12 mouse cellular contexts compared by ENCODE assay signal in the genomic region with DNA sequence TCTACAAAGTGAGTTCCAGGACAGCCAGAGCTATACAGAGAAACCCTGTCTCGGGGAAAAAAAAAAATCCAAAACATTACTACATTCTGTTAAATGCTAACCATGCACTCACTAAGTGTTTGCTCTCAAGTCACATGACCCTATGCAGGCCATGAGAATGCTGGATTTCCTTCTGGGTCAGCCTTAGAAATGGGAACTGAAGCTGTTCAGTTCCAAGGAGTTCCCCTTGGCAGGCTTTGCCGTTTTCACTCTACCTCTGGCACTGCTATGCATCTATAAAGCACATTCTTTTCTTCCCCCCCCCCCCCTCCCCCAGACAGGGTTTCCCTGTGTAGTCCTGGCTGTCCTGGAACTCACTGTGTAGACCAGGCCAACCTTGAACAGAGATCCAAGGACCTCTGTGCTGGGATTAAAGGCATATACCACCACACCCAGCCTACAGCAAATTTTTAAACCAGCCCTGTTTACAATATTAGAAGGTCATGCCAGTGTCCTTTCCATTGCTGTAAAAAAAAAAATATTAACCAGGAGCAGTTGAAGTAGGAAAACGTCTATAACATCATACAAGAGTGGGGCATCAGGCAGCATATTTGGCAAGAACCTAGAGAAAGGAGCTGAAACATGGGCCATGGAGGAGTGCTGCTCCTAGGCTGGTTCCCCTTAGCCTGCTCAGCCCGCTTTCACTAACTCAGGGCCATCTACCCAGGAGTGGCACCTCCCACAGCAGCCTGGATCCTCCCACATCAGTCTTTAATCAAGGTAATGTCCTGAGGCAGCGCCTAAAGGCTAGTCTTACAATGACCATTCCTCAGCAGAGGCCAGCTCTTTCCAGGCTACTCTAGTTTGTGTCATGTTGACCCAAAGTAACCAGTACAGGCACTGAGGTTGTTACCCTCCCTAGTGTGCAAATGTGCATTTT. TPM values are rescaled to one million over a fixed set of nuclear protein-coding genes. Genes with fewer than 3 reads are reported as not detected.
DNase-seq lines count a peak whose midpoint lies in the region; ATAC-seq and TF ChIP-seq lines count a peak whose summit lies in the region.
"Had no signal": no experiment of that assay in that cellular context is flagged by ENCODE, and none has a peak within 500 bp of the region (broad histone marks: within the 10 kb centered on the region; RNA-seq: fewer than 3 reads in every experiment).

No protein-coding gene starts in this region.

- no peaks in the 10 kb centered on the region for H3K27me3 ChIP-seq in forebrain, embryonic 14.5 days (replicated peaks; ENCODE audit: control insufficient read depth, insufficient read depth, low read length)
- no peaks in the 10 kb centered on the region for H3K27me3 ChIP-seq in embryonic facial prominence, embryonic 10.5 days (replicated peaks; ENCODE audit: low read depth, poor library complexity, severe bottlenecking)
- H3K27me3 ChIP-seq: lung, embryonic 15.5 days had no signal

- no peak overlapping the region for H3K4me3 ChIP-seq in lung, adult 2 months (replicated peaks; ENCODE audit: extremely low read depth, low read depth, low read length)
- no peak overlapping the region for H3K4me3 ChIP-seq in forebrain, embryonic 14.5 days (ENCODE audit: low read depth, low read length)
- no peak overlapping the region for H3K4me3 ChIP-seq in embryonic facial prominence, embryonic 10.5 days
- H3K4me3 ChIP-seq: lung, embryonic 15.5 days had no signal

- no peaks in the 10 kb centered on the region for H3K9me3 ChIP-seq in forebrain, embryonic 14.5 days (replicated peaks; ENCODE audit: control insufficient read depth, low read length)
- no peaks in the 10 kb centered on the region for H3K9me3 ChIP-seq in embryonic facial prominence, embryonic 10.5 days
- H3K9me3 ChIP-seq: lung, embryonic 15.5 days had no signal

- no peak for TF ChIP-seq POLR2A in lung, adult 2 months (IDR thresholded peaks at IDR 0.05; ENCODE audit: borderline replicate concordance, extremely low read depth, low read depth, low read length)

- no peak for TF ChIP-seq CTCF in lung, adult 2 months (IDR thresholded peaks at IDR 0.05; ENCODE audit: insufficient read depth, low read length)

- peaks cover 38% of the 10 kb centered on the region for H3K36me3 ChIP-seq in forebrain, embryonic 14.5 days (ENCODE audit: control insufficient read depth, insufficient read depth, low read length)
- H3K36me3 ChIP-seq in embryonic facial prominence, embryonic 10.5 days (replicated peaks), result peaks cover 32% of the 10 kb centered on the region
- H3K36me3 ChIP-seq: lung, embryonic 15.5 days had no signal

- H3K4me2 ChIP-seq in forebrain, embryonic 14.5 days (ENCODE audit: low read length), result no peak overlapping the region
- H3K4me2 ChIP-seq: lung, embryonic 15.5 days had no signal

- no peaks in the 10 kb centered on the region for H3K4me1 ChIP-seq in lung, adult 2 months (ENCODE audit: control insufficient read depth, insufficient read depth, low read length)
- H3K4me1 ChIP-seq in forebrain, embryonic 14.5 days (ENCODE audit: control insufficient read depth, insufficient read depth, low read length), result no peaks in the 10 kb centered on the region
- H3K4me1 ChIP-seq in embryonic facial prominence, embryonic 10.5 days, result no peaks in the 10 kb centered on the region; the same call in 1 of the 2 replicates
- H3K4me1 ChIP-seq: lung, embryonic 15.5 days had no signal

- no peak overlapping the region for H3K9ac ChIP-seq in forebrain, embryonic 14.5 days (ENCODE audit: low read length)
- H3K9ac ChIP-seq: lung, embryonic 15.5 days had no signal

- 63% methylated on average over 5 of the region's 5 CpGs for WGBS in lung, adult 2 months
- WGBS in forebrain, embryonic 14.5 days, result 79% methylated on average over 5 of the region's 5 CpGs
- 82% methylated on average over 5 of the region's 5 CpGs for WGBS in embryonic facial prominence, embryonic 10.5 days

- no peak for ATAC-seq in forebrain, embryonic 14.5 days

- H3K27ac ChIP-seq in forebrain, embryonic 14.5 days (ENCODE audit: low read depth, low read length), result no peak overlapping the region
- H3K27ac ChIP-seq in embryonic facial prominence, embryonic 10.5 days (replicated peaks), result no peak overlapping the region
- H3K27ac ChIP-seq: lung, embryonic 15.5 days had no signal

- peak; percentile 11 to 29 for DNase-seq in lung, adult 18-20 months
- DNase-seq in lung, adult 2 months, result no peak
- peak; percentile 47 for DNase-seq in kidney, adult 18-20 months
- peak; percentile 34 for DNase-seq in kidney, postnatal 10 days
- DNase-seq in lung, postnatal 36 days, result peak; percentile 56
- no peak for DNase-seq in forebrain, embryonic 14.5 days (ENCODE audit: low spot score)
- DNase-seq in testis, postnatal 14 days (ENCODE audit: low spot score), result no peak
- DNase-seq in embryonic facial prominence, embryonic 10.5 days (ENCODE audit: low spot score), result no peak
- DNase-seq: cerebellum, adult 11-12 months; heart, postnatal 14 days; spleen, adult 18-20 months had no signal

RNA-seq across cellular contexts. Expression of a gene that starts 31.0 kb away (rescaled TPM):
- 4.1 and 4.6 TPM in 2 replicates for polyA plus RNA-seq in lung, adult 2 months (2012; rRNA removed)
- 155 and 210 TPM in 2 replicates for polyA plus RNA-seq in forebrain, embryonic 14.5 days (2014; fragmentation: Nextera tagmentation; extraction: Ambion mirVana)
- 28.1 and 28.3 TPM in 2 replicates for polyA plus RNA-seq in embryonic facial prominence, embryonic 10.5 days (2016; fragmentation: Nextera tagmentation; extraction: Ambion mirVana)

RNA-seq across cellular contexts. Expression of a gene that starts 41.5 kb away (rescaled TPM):
- 9.0 and 10.1 TPM in 2 replicates for polyA plus RNA-seq in lung, adult 2 months (2012; rRNA removed)
- polyA plus RNA-seq in forebrain, embryonic 14.5 days (2014; fragmentation: Nextera tagmentation; extraction: Ambion mirVana), result 32.8 and 46.5 TPM in 2 replicates
- 87.5 and 88.2 TPM in 2 replicates for polyA plus RNA-seq in embryonic facial prominence, embryonic 10.5 days (2016; fragmentation: Nextera tagmentation; extraction: Ambion mirVana)

Comparison
In these comparisons a context has a peak if more than half of its experiments do, and no peak if none do; other contexts are left out.
1. DNase-seq: peak in lung, adult 18-20 months (2 of 2), kidney, adult 18-20 months (single experiment), kidney, postnatal 10 days (single experiment) and lung, postnatal 36 days (single experiment); none in lung, adult 2 months (single experiment), forebrain, embryonic 14.5 days (single experiment), testis, postnatal 14 days (single experiment) and embryonic facial prominence, embryonic 10.5 days (single experiment).